Mouse (Mus musculus) brain, embryonic 18.5 days (tissue): ENCODE measurements around the gene Chga.

Experiments used
- DNase-seq: peaks from one replicate; pipeline ENCODE4 v3.0.0-alpha.2; 2012; ENCODE audit warnings: low read depth, low spot score

Chga gene

GRCm38 (mm10) chr12:102557372-102557771, 2.6 kb downstream of the Chga start:
- no peak for DNase-seq

GRCm38 (mm10) chr12:102565086-102565485, 10.3 kb downstream of the Chga start:
- no peak for DNase-seq

- no peak for DNase-seq
Measured at GRCm38 (mm10) chr12:102566951-102567350, 12.2 kb downstream of the Chga start.

GRCm38 (mm10) chr12:102568219-102568618, 13.4 kb downstream of the Chga start:
- no peak for DNase-seq

- no peak for DNase-seq
Measured at GRCm38 (mm10) chr12:102570111-102570510, 15.3 kb downstream of the Chga start.

- no peak for DNase-seq
Measured at GRCm38 (mm10) chr12:102570734-102571133, 16.0 kb downstream of the Chga start.

GRCm38 (mm10) chr12:102571666-102572065, 16.9 kb downstream of the Chga start:
- no peak for DNase-seq

GRCm38 (mm10) chr12:102573036-102573435, 18.3 kb downstream of the Chga start:
- no peak for DNase-seq

- no peak for DNase-seq
Measured at GRCm38 (mm10) chr12:102575541-102576329, 21.0 kb downstream of the Chga start.

GRCm38 (mm10) chr12:102576659-102577398, 22.1 kb downstream of the Chga start:
- no peak for DNase-seq

- no peak for DNase-seq
Measured at GRCm38 (mm10) chr12:102579041-102579440, 24.3 kb downstream of the Chga start.

GRCm38 (mm10) chr12:102581579-102582196, 26.9 kb downstream of the Chga start:
- DNase-seq = no peak

GRCm38 (mm10) chr12:102582441-102582840, 27.7 kb downstream of the Chga start:
- no peak for DNase-seq

- DNase-seq = peak; percentile 20
Measured at GRCm38 (mm10) chr12:102585390-102585789, 30.6 kb downstream of the Chga start.

GRCm38 (mm10) chr12:102586286-102586881, 31.6 kb downstream of the Chga start:
- no peak for DNase-seq

GRCm38 (mm10) chr12:102587106-102587505, 32.3 kb downstream of the Chga start:
- no peak for DNase-seq

- no peak for DNase-seq
Measured at GRCm38 (mm10) chr12:102590711-102591360, 36.1 kb downstream of the Chga start.

- no peak for DNase-seq
Measured at GRCm38 (mm10) chr12:102593699-102594098, 38.9 kb downstream of the Chga start.

- DNase-seq = no peak
Measured at GRCm38 (mm10) chr12:102594627-102595026, 39.9 kb downstream of the Chga start.

- no peak for DNase-seq
Measured at GRCm38 (mm10) chr12:102596410-102596809, 41.6 kb downstream of the Chga start.

GRCm38 (mm10) chr12:102597466-102597865, 42.7 kb downstream of the Chga start:
- no peak for DNase-seq

GRCm38 (mm10) chr12:102598535-102598934, 43.8 kb downstream of the Chga start:
- no peak for DNase-seq
